Mouse (Mus musculus): Measurements from ENCODE around the gene Htra3. TPM values are rescaled to one million over a fixed set of nuclear protein-coding genes. Genes with fewer than 3 reads are reported as not detected.

Gene Htra3
- polyA plus RNA-seq, 1 experiment, result 20.6 TPM

DNA sequence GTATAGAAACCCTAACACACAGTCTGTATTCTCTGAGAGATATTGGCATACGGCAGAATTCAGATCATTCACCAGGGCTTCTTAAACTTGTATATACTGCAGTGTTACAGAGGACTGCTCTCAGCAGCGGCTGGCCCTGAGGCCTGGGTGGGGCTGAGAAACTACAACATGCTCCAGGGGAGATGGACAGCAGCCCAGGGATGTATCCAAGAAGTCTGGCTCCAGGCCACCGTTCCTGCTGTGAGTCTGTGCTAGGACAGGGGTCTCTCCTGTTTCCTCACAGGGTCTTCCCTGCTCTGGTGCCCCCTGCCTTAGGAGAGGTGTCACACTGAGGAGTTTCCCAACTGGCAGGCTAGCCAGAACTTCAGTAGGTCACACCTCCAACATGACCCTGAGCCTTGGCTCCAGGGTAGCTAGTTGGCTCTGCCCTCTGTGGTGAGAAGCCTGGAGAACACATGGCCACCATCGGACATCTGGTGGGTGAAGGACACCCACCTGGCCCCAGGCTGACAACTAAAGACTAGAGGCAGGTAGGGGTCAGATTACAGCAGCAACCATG is 23.1 kb upstream of the Htra3 start:
- peaks cover 26% of the 10 kb centered on the region for H3K36me3 ChIP-seq (ENCODE audit: control insufficient read depth, insufficient read depth, low read length)
- WGBS, result 84% methylated on average over 4 of the region's 4 CpGs
- no peaks in the 10 kb centered on the region for H3K4me1 ChIP-seq (ENCODE audit: control insufficient read depth, insufficient read depth, insufficient read length)
- no peak overlapping the region for H3K27ac ChIP-seq (ENCODE audit: insufficient read depth, low read length)
- no peak for TF ChIP-seq POLR2A (IDR thresholded peaks at IDR 0.05; ENCODE audit: low read depth, low read length)
- no peak for TF ChIP-seq CTCF (IDR thresholded peaks at IDR 0.05; ENCODE audit: extremely low read depth, insufficient read depth, insufficient read length, insufficient replicate concordance)
- H3K4me3 ChIP-seq (ENCODE audit: extremely low read depth, insufficient read depth, insufficient read length), result no peak overlapping the region
- H3K27me3 ChIP-seq (ENCODE audit: control insufficient read depth, insufficient read depth, low read length), result no peaks in the 10 kb centered on the region
- DNase-seq (ENCODE audit: low read depth in 1 of 2, low spot score in 2 of 2), result no peak

GRCm38 (mm10) chr5:35701042-35701441 is 21.5 kb upstream of the Htra3 start:
- peak; percentile 11 to 56 for DNase-seq (ENCODE audit: low read depth in 1 of 2, low spot score in 2 of 2)
- H3K27ac ChIP-seq (ENCODE audit: insufficient read depth, low read length), result no peak overlapping the region
- H3K36me3 ChIP-seq (ENCODE audit: control insufficient read depth, insufficient read depth, low read length), result peaks cover 18% of the 10 kb centered on the region
- WGBS, result 61% methylated on average over 6 of the region's 6 CpGs
- no peaks in the 10 kb centered on the region for H3K4me1 ChIP-seq (ENCODE audit: control insufficient read depth, insufficient read depth, insufficient read length)
- peak; percentile 81; the same call in 1 of the 2 replicates for TF ChIP-seq CTCF (IDR thresholded peaks at IDR 0.05; ENCODE audit: extremely low read depth, insufficient read depth, insufficient read length, insufficient replicate concordance)
- no peak for TF ChIP-seq POLR2A (IDR thresholded peaks at IDR 0.05; ENCODE audit: low read depth, low read length)
- H3K27me3 ChIP-seq (ENCODE audit: control insufficient read depth, insufficient read depth, low read length), result no peaks in the 10 kb centered on the region
- no peak overlapping the region for H3K4me3 ChIP-seq (ENCODE audit: extremely low read depth, insufficient read depth, insufficient read length)

GRCm38 (mm10) chr5:35695815-35696214 is 16.2 kb upstream of the Htra3 start:
- Histone ChIP-seq H3K36me3 (ENCODE audit: control insufficient read depth, insufficient read depth, low read length) (peaks cover 9% of the 10 kb centered on the region), H3K27me3 (ENCODE audit: control insufficient read depth, insufficient read depth, low read length) (no peaks in the 10 kb centered on the region), H3K4me3 (ENCODE audit: extremely low read depth, insufficient read depth, insufficient read length) (no peak overlapping the region), H3K27ac (ENCODE audit: insufficient read depth, low read length) (no peak overlapping the region), H3K4me1 (ENCODE audit: control insufficient read depth, insufficient read depth, insufficient read length) (no peaks in the 10 kb centered on the region)
- no peak for DNase-seq (ENCODE audit: low read depth in 1 of 2, low spot score in 2 of 2)
- 46% methylated on average over 5 of the region's 5 CpGs for WGBS
- TF ChIP-seq CTCF (IDR thresholded peaks at IDR 0.05; ENCODE audit: extremely low read depth, insufficient read depth, insufficient read length, insufficient replicate concordance), result no peak
- no peak for TF ChIP-seq POLR2A (IDR thresholded peaks at IDR 0.05; ENCODE audit: low read depth, low read length)

GRCm38 (mm10) chr5:35693638-35694037 is 14.1 kb upstream of the Htra3 start:
- no peaks in the 10 kb centered on the region for H3K27me3 ChIP-seq (ENCODE audit: control insufficient read depth, insufficient read depth, low read length)
- TF ChIP-seq CTCF (IDR thresholded peaks at IDR 0.05; ENCODE audit: extremely low read depth, insufficient read depth, insufficient read length, insufficient replicate concordance) (no peak), POLR2A (IDR thresholded peaks at IDR 0.05; ENCODE audit: low read depth, low read length) (no peak)
- H3K36me3 ChIP-seq (ENCODE audit: control insufficient read depth, insufficient read depth, low read length), result peaks cover 1% of the 10 kb centered on the region; the same call in 1 of the 2 replicates
- H3K4me1 ChIP-seq (ENCODE audit: control insufficient read depth, insufficient read depth, insufficient read length), result no peaks in the 10 kb centered on the region
- H3K4me3 ChIP-seq (ENCODE audit: extremely low read depth, insufficient read depth, insufficient read length), result no peak overlapping the region
- 28% methylated on average over 4 of the region's 4 CpGs for WGBS
- no peak for DNase-seq (ENCODE audit: low read depth in 1 of 2, low spot score in 2 of 2)
- H3K27ac ChIP-seq (ENCODE audit: insufficient read depth, low read length), result no peak overlapping the region

DNA sequence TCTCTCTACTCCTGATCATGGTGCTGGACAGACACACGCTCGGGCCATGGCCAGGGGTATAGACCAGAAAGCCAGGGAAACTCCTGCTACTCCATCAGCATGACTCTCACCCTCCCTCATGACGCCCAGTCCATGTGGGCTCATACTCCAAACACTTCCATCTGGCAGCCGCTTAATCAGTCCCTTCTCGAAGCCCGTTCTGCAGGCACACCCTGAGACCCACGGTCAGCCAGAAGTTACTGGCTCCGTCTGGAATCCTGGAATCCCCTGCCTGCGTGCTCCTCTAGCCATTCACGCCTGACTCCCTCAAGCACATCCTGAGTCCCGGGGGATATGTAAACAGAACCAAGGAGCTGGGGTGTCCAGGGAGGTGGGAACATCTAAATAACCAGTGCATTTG is 11.7 kb upstream of the Htra3 start:
- no peaks in the 10 kb centered on the region for H3K4me1 ChIP-seq (ENCODE audit: control insufficient read depth, insufficient read depth, insufficient read length)
- H3K27me3 ChIP-seq (ENCODE audit: control insufficient read depth, insufficient read depth, low read length), result no peaks in the 10 kb centered on the region
- no peak overlapping the region for H3K4me3 ChIP-seq (ENCODE audit: extremely low read depth, insufficient read depth, insufficient read length)
- no peak for DNase-seq (ENCODE audit: low read depth in 1 of 2, low spot score in 2 of 2)
- WGBS, result 86% methylated on average over 11 of the region's 11 CpGs
- TF ChIP-seq POLR2A (IDR thresholded peaks at IDR 0.05; ENCODE audit: low read depth, low read length) (no peak), CTCF (IDR thresholded peaks at IDR 0.05; ENCODE audit: extremely low read depth, insufficient read depth, insufficient read length, insufficient replicate concordance) (no peak)
- no peak overlapping the region for H3K27ac ChIP-seq (ENCODE audit: insufficient read depth, low read length)
- no peaks in the 10 kb centered on the region for H3K36me3 ChIP-seq (ENCODE audit: control insufficient read depth, insufficient read depth, low read length)

- TF ChIP-seq POLR2A (IDR thresholded peaks at IDR 0.05; ENCODE audit: low read depth, low read length) (no peak), CTCF (IDR thresholded peaks at IDR 0.05; ENCODE audit: extremely low read depth, insufficient read depth, insufficient read length, insufficient replicate concordance) (no peak)
- Histone ChIP-seq H3K27ac (ENCODE audit: insufficient read depth, low read length) (no peak overlapping the region), H3K36me3 (ENCODE audit: control insufficient read depth, insufficient read depth, low read length) (no peaks in the 10 kb centered on the region), H3K27me3 (ENCODE audit: control insufficient read depth, insufficient read depth, low read length) (no peaks in the 10 kb centered on the region), H3K4me1 (ENCODE audit: control insufficient read depth, insufficient read depth, insufficient read length) (no peaks in the 10 kb centered on the region), H3K4me3 (ENCODE audit: extremely low read depth, insufficient read depth, insufficient read length) (no peak overlapping the region)
- no peak for DNase-seq (ENCODE audit: low read depth in 1 of 2, low spot score in 2 of 2)
- WGBS, result 95% methylated on average over 8 of the region's 8 CpGs
Observed at GRCm38 (mm10) chr5:35690485-35691165, 11.0 kb upstream of the Htra3 start.

DNA sequence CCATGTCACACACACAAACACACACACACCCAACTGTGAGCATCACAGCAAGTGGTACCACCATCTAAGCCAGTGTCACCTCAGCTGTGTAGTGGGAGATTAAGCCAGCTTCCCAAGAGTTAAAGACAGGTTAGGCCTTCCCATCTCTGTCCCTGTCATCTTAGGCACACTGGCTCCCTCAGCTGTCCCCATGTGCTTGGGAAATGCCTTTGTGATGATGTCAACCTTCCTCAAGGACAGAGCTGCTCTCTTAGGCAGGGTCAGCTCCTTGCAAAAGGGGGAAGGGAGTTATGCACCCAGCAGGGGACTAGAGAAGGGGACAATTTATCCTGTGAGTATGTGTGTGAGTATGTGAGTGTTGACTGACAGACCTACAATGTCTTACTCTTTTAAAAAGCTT is 9.8 kb upstream of the Htra3 start:
- Histone ChIP-seq H3K27ac (ENCODE audit: insufficient read depth, low read length) (no peak overlapping the region), H3K27me3 (ENCODE audit: control insufficient read depth, insufficient read depth, low read length) (no peaks in the 10 kb centered on the region), H3K36me3 (ENCODE audit: control insufficient read depth, insufficient read depth, low read length) (no peaks in the 10 kb centered on the region), H3K4me3 (ENCODE audit: extremely low read depth, insufficient read depth, insufficient read length) (no peak overlapping the region), H3K4me1 (ENCODE audit: control insufficient read depth, insufficient read depth, insufficient read length) (no peaks in the 10 kb centered on the region)
- TF ChIP-seq POLR2A (IDR thresholded peaks at IDR 0.05; ENCODE audit: low read depth, low read length) (no peak), CTCF (IDR thresholded peaks at IDR 0.05; ENCODE audit: extremely low read depth, insufficient read depth, insufficient read length, insufficient replicate concordance) (no peak)
- DNase-seq (ENCODE audit: low read depth in 1 of 2, low spot score in 2 of 2), result no peak

Measured in spleen, adult 2 months (tissue).